Mouse (Mus musculus) bone marrow macrophage, adult 2 months (primary cell): ENCODE measurements around the gene Dclk1.

Experiments used
- CTCF ChIP-seq: IDR thresholded peaks from 2 replicates; pipeline ENCODE4 v1.5.1; 2012; ENCODE audit warnings: low read depth, mild to moderate bottlenecking, low read length, moderate library complexity
- POLR2A ChIP-seq: IDR thresholded peaks from 2 replicates; pipeline ENCODE4 v1.6.1; 2012; ENCODE audit warnings: mild to moderate bottlenecking, low read depth, low read length, borderline replicate concordance

GRCm38 (mm10) chr3:55539811-55540293 is 297.7 kb downstream of the Dclk1 start:
- TF ChIP-seq CTCF (no peak), POLR2A (no peak)
